Mouse (Mus musculus) frontal cortex, postnatal 14 days (tissue): ENCODE results near the gene Pdss2.

Source experiments
- DNase-seq, 2 experiments: peaks; one replicate each; pipeline ENCODE4 v3.0.0; 2022; ENCODE audit warnings: low spot score in 2 of 2

Pdss2 gene

DNA sequence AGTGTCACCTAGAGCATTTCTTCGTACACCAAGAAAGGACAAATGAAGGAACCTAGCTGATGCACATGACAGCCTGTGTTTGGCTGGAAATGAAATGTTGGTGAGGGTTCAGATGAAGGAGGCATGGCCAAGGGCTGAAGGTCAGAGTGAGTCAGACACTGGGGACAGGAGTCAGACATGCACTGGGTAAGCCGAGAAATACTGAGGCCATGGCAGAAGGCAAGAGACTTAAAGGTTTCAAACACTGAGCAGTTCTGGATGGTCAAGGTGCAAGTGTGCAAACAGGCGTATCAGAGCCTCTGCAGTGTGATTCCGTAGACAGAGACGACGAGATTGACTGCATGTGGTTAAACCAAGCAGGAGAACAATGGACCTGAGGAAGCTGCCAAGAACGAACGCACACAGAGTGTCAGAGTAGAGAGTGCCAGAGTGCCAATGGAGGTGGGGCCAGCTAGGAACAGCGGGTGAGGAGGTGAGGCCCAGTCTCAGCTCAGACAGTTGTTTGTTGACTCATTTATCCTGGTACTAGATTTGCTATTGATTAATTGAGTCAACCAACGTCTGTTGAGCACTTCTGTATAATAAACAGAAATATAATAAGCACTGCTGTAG, 89.6 kb downstream of the Pdss2 start:
- DNase-seq = no peak

DNA sequence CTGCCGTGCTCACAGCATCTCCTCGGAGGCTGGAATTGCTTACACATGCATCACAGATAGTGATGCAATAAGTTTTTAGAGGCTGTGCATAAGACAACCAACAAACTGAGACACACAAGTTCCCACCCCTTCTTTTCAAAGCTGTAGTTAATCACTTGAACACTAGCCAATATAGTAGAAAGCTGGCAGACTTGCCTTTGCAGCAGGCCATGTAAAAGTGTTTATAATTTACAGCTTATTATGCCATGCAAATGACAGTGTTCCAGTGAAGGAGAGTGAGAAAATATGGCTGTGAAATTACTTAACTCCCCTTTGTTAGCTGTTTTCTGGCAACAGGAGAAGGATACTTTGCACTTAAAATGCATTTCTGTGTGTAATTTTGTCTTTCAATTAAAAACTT, 90.9 kb downstream of the Pdss2 start:
- no peak for DNase-seq

DNA sequence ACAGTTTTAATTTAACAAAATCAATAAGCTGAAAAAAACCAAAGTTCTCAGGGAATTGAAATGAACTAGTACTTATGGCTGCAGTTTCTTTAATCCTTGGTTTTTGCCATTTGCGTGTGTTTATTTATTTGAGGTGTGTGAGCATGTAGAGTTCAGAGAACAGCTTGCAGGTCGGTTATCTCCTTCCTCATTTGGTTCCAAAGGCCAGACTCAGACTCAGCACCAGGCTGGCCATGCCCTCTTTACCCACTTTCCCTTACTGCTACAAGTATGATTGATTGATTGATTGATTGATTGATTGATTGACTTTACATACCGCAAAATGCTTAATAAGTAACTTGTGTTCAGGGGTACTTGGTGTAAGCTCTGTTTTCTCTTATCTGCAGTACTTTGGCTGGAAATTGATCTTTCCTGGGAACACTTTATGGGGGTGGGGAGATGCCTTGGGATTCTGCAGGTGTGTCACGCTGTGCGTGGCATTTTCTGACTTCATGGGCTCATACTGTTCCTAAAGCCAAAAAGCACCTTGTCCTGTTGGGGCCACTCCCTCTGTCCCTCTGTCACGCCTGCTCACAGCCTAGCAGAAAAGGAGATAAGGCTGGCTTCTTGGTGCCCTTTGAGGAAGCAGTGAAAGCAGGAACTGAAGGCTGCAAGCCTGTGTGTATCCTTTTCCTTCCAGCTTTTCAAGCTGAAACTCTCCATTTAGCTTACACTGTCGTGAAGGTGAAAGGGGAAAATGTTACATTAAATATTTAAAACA, 91.6 kb downstream of the Pdss2 start:
- DNase-seq = no peak

- no peak for DNase-seq
These were observed 93.9 kb downstream of the Pdss2 start for GRCm38 (mm10) chr10:43315228-43315627.

DNA sequence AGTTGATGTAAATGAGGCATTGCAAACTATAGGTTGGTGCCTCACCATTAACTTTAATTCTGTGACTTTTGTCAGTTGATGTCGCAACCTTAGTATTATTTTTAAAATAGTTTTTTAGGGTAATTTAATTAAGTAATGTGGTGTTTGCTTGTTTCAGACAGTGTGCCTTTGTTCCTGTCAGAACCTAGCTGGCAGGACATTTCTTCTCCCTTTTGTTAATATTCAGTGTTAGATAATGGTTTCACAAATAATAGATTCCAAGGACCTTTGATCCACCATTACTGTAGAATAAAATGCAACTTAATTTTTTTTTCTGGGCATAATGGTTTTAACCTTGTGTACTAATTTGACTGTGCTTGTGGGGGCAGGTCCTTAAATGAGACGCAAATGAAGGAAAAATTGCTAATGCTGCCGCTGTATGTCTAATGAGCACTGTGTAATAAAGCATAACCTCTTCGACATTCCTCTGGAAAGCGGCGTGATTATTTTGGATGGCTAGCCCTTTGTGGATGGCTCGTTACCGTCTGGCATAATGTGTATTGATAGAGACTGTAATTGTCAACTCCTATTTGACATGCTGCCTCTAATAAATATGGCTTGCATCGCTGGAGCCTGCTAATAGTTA, 96.2 kb downstream of the Pdss2 start:
- DNase-seq = no peak

GRCm38 (mm10) chr10:43321019-43321418, 99.7 kb downstream of the Pdss2 start:
- DNase-seq = no peak

DNA sequence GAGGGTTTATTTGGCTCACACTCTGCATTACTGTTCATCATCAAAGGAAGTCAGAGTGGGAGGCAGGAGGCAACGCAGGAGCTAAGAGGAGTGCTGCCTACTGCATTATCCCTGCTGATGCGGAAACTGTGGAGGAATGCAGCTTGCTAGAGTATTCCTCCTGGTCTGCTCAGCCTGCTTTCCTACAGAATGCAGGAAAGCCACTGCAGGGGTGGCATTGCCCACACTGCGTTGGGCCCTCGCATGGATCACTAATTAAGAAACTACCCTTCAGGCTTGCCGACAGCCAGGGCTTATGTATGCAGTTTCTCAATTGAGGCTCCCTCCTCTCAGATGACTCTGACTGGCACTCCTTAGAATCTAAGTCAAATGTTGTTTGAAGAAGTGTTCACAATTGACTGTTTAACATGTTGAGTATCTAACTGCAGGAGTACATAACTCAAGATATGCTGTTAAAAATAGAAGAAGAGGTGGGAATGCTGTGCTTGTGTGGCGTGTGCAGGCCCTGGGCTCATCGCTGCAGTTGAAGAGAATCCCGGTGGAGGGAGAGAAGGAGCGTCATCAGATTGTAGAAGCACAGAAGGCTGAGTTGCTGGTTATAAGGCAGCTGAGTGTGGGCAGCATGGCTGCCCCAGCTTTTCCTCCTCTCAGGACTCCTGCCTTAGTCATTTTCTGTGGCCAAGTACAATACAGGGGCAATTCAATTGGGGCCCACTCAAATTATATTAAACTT, 101.3 kb downstream of the Pdss2 start:
- peak; percentile 14 to 16 for DNase-seq

- DNase-seq = no peak
These were observed 102.1 kb downstream of the Pdss2 start for GRCm38 (mm10) chr10:43323386-43323785.

- no peak for DNase-seq
These were observed 108.5 kb downstream of the Pdss2 start for GRCm38 (mm10) chr10:43329813-43330212.

DNA sequence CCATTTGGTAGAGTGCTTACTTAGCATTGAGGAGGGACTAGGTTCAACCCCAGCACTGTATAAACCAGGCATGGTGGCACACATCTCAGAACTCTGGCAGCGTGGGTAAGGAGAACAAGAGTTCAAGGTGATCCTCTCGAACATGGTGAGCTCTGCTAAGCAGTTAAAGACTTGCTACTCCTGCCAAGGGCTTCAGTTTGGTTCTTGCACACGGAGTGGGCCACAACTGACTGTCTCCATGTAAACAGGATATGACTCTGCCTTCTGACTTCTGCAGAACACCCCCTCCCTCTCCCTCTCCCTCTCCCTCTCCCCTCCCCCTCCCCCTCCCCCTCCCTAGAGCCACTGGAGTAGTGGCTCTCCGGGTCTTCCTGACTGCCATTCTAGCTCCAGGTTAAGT, 109.4 kb downstream of the Pdss2 start:
- DNase-seq = no peak

- DNase-seq = no peak
These were observed 110.8 kb downstream of the Pdss2 start for GRCm38 (mm10) chr10:43331931-43332701.

DNA sequence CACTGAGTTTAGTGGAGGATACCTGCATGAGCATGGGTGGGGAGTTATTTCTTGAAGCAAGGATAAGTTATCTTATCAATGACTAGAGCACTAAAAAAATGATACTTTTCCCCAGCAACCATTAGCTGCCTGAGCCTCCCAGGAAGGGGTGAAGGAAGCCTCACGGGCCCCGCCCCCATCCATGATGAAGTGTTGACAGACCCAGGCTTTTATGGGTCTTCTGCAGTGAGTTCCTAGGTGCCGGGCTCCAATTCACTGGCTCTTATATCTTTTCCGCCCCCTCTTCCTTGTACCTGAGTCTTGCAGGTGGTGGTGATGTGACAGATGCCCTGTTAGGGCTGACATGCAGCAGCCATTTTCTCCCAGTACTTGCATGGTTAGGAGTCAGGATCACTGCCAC, 114.6 kb downstream of the Pdss2 start:
- no peak for DNase-seq

DNA sequence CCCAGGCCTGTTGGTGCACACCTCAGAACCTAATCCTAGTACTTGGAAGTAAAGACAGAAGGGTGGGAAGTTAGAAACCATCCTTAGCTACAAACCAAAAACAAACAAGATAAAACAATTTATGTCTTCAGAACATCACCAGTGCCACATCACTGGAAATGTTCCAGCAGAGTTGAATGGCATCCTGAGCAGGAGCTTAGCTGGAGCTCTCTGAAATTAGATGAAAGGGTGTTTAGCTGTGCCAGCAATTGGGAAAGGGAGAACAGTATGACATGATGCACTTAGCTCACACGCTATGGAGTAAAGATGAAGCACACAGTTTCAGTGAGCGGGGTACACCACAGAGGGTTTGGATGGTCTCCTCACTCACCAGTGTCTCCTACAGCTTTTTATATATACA, 115.8 kb downstream of the Pdss2 start:
- DNase-seq = no peak

GRCm38 (mm10) chr10:43339811-43340210, 118.5 kb downstream of the Pdss2 start:
- no peak for DNase-seq

GRCm38 (mm10) chr10:43349718-43350117, 128.4 kb downstream of the Pdss2 start:
- no peak for DNase-seq

DNA sequence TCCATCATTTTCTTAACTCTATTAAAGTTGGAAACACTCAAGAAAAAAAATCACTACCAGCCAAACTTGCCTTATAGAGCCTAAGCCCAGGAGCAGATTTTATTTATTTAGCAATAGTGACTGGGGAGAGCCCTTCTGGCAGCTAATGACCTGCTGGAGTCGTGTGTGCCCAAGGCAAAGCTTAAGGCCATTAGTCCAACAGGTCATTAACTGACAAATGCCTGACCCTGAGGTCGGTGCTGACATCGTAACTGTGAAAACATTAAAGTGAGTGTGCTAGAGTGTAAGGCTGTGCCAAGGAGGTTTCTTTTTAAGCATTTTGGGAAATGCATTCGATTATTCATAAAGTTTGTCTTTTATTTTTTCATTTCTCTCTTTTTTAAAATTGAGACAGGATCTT, 136.6 kb downstream of the Pdss2 start:
- no peak for DNase-seq

GRCm38 (mm10) chr10:43362947-43363346, 141.7 kb downstream of the Pdss2 start:
- DNase-seq = no peak

DNA sequence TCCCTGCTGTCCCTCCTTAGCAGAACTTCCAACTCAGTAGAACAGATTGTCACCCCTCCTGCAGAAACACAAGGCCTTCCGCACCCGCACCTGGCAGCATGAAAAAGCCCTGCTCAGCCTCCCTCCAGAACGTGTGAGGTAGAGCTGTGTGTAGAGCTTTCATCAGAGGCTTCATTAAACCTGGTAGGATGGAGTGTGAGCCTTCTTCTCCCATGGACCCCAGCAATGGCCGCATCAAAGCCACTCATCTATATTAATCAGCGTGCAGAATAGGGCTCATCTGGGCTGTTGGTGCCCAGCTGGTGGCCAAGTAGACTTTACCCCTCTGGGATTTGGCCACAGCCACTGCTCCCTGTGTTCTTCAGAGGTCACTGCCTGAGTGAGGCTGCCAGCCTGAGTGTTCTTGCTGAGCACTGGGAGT, 142.2 kb downstream of the Pdss2 start:
- no peak for DNase-seq

- no peak for DNase-seq
These were observed 144.6 kb downstream of the Pdss2 start for GRCm38 (mm10) chr10:43365909-43366308.

DNA sequence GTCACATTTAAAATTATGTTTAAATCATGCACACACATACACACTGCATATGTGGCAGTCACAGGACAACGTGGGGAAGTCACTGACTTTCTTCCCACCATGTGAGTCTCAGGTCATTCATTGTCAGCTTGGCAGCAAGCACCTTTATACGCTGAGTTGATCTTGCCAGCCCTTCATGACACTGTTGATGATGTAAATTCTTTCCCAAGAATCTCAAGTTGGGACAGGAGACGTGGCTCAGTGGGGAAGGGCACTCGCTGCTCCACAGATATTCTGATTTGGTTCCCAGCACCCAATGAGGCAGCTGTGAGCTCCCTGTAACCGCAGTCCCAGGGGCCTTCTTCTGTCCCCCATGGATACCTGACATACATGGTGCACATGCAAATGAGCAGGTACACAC, 147.3 kb downstream of the Pdss2 start:
- no peak for DNase-seq

DNA sequence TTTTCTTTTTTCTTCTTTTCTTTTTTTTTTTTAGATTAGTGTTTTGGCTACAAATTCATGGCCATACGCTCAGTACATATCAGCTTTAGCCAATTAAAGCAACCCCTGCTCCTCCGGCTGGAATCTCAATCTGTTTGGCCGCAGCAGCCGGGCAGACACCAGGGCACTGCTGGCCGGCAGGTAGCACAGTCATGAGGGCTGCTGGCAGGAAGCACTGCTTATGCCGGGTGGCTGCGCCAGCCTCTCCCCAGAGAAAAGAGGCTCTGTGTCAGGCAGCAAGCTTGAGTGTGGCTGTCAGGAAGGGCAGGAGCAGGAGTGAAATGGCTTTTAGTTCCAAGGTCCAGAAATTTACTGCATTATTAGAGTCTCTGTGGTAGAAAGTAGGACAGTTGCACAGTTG, 151.0 kb downstream of the Pdss2 start:
- DNase-seq = no peak

DNA sequence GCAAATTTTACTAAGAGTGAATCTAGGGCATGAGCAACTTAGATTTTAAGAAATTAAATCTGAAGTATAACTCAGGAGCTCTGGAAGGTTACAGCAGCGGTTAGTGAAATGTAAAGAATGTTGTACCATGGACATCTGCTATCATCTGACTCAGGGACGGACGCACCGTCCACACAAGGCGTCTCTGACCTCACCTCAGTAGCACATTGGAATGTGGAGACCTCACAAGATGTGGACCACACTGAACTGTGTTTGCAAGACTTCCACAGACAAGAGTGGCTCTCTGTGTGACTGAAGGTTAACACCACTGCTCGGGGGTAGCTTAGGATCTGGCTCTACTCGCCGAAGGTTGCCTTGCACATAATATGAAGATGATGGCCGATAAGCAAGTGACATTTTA, 151.7 kb downstream of the Pdss2 start:
- no peak for DNase-seq
